Mouse (Mus musculus) A20 (cell line): ENCODE results near the gene Gata3.

Source experiments
- DNase-seq: peaks from one replicate; pipeline ENCODE4 v3.0.0-alpha.2; 2011; ENCODE audit warnings: low read depth, low spot score

The Gata3 gene

DNA sequence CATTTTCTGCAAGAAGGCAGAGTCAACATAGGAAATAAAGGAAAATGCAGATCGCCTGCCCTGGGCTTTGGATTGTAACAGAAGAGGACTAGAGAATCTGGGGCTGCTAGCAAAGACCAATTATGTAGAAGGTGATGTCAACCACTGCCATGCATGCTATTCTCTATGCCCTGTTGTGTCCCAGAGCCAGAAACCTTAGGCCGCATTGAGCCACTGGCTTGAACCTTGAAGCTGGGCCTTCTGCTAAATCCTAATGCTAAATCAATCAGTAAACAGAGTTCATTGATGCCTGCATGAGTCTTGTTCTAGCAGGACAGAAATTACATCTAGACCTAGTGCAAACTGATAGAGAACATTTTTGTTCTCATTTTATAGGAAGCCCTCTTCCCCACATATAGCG, 3.8 kb downstream of the Gata3 start:
- no peak for DNase-seq

DNA sequence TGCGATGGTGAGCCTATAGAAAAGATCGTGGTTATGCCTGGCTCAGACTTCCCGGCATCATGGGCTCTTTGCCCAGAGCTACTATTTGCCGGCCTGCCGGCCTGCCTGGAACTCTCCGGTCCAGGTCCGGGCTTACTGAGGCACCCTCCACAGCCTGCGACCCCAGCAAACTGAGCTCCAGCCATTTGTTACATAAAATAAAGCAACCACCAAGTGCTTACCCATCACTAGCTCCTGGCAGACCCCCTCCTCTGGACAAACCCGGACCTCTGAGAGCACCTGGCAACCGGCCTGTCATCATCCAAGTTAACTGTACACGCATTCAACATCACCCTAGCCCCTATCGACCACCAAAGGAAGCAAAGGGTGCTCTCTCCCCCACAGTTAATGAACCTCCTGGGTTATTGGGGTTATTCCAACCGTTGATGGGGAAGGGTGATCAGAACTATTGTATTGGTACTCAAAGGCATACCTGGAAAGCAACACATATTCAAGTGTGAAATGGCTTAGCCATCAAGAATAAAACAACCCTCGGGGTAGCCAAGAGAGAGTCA, 4.5 kb downstream of the Gata3 start:
- no peak for DNase-seq

DNA sequence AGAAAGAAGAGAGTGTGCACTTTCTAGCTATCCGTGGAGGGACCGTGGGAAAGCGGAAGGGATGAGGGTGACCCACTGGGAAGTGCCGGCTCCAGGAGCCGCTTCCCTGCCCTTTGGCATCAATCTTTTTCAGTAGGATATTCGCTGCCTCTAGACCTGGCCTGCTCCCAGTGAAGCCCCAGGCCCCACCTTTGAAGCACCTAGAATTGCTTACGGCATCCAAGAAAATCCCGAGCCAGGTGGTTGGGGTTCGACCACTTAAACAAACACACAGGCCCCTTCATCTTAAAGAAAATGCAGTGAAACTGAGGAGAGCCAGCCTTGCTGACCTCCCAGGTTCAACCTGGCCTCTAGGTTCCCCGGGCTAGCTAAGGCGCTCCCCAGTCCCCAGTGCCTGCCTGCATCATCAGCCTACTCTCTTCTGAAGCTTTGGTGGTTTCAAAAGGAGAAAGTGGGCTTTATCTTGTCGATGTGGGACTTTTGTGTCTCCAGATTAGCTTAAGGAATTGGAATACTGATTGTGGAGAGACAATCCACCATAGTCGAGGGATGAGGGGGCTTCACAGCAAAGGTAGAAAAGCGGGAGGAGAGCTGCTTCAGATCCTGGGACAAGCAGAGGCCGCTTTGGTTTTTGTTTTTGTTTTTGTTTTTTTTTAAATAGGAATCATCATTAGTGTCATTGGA, 5.2 kb downstream of the Gata3 start:
- DNase-seq: no peak

DNA sequence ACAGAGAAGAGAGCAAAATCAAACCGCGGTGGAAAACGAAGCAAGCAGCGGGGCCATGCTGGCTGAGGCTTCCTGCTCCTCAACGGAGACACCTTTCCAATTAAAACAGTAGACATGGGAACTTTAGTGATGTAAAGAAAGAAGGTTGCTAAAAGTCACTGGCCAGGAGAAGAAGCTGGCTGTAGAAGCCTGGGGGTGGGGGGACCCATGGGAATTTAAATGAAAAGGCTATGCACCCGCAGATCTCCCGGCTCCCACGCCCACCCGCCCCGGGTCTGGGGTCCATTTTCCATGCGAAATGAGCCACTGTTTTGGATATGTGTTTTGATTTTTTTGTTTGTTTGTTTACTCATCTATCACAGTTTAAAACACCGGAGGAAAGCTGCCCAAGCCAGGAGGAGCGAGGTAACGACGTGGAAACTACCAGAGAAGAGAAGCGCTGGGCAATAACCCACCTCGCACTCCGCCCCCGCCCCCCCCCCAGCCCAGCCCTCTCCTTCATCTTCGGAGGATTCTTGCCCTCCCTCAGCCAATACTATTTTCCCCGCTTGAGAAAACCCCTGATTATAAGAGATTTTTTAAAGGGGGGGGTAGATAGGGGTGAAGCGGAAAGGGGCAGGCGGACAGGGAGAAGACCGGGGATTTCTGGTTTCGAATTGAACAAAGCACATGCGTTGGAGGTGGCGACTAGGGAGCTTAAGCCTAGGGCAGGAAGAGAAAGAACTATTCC, 5.9 kb downstream of the Gata3 start:
- DNase-seq: no peak

DNA sequence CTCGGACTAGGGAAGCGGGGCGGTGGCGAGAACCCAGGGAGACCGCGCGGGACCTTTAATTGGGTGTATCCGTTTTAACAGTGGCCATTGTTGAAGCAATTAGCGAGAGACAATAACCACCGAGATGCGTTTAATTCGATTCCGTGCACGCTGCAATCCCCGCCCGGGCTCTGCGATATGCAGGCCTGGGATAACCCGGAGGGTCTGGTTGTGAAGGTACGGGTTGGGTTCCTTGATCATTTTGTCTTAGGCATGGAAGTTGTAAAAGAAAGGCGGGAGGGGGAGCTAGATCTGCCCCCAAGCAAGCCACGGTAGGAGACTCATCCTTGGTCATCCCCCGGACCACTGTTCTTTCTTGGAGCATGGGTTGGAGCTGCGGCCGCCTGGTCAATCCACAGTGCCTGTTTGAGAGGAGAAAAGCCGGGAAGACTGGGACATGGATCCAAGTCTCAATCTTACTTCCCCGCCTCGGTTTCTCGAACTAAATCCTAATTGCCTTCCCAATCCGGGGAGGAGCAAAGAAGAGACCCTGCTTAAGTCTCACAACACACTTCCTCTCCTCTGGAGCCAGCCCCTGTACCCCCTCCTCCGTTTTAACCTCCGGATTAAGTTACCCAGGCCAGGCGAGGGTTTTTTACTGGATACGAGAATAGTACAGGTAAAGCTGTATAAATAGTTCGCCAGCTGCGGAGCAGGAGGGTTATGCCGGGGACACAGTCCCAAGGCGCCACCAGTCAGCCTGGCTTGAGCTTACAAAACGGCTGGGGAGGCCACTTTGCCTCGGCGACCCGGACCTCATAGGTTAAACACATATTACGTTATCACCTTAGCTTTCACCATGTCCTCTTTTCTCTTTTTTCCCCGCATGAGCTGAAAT, 6.7 kb downstream of the Gata3 start:
- DNase-seq: no peak

DNA sequence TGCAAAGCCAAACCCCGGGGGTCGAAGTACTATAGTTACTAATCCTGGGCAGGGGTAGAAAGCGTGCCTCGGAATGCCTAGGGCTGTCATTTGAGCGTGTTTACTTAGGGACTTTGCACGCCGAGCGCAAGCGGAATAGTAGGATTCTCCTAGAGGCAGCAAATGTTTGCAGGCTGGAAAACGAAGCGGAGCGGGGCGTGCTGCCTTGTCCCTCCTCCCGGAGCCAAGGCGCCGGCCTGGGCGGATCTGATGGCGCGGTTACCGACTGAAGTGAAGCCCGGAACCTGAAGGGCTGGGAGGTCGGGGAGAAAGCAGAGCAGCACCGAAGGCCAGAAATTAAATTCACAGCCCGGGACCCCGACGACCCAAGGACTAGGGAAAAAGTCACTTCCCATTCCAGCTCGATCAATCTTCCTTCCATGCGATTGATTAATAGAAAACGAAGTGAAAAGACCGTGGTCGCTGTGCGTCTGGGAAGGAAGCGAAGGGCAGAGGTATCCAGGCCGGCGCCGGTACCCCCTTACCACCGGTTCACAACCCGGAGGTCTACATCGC, 7.4 kb downstream of the Gata3 start:
- no peak for DNase-seq

DNA sequence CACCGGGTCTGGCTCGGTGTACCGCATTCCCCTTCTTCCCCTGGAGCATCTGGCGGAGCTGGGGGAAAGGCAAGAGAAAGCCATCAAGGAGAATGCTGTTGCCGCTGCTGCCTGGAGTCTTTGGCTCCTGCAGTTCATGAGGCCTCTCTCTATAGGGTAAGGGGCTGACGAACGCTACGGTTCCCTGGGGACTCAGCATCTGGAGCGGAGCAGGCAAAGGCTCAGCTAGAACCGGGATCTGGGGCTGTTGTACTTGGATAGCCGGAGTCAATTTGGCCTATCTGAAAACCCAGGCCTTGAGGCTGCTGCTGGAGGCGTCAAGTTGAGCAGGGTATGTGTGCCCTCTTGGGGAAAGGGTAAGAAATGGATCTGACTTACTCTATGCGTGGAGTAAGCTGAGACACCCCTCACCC, 8.2 kb downstream of the Gata3 start:
- DNase-seq: no peak

DNA sequence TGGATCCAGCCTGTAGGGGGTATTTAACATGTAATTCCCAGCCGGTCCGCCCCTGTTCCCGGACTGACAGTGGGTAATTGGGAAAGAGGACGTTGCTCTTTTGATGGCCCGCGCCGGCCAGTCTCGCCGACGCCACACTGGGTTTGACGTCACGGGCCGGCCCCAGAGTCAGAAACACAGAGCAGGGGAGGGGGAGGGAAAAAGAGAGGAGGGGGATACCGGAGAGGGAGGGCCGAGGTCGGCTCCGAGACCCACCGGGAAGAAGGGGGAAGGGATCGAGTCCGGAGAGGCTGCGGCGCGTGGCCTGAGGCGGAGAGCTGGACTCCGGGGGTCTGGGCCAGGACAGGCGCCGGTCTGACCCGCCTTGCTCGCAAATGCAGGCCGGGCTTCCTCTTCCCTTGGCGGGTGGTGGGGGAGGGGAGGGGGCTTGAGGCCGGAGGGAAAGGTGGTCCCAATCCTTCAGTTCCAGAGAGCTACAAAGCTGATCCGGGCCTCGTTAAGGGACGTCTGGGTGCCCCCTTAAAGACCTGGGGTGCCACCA, 8.7 kb downstream of the Gata3 start, which contains the start of gene 4930412O13Rik:
Gene 4930412O13Rik (plus strand): TSS at position 202 of the 541 bp plus-strand sequence.
- DNase-seq: no peak

DNA sequence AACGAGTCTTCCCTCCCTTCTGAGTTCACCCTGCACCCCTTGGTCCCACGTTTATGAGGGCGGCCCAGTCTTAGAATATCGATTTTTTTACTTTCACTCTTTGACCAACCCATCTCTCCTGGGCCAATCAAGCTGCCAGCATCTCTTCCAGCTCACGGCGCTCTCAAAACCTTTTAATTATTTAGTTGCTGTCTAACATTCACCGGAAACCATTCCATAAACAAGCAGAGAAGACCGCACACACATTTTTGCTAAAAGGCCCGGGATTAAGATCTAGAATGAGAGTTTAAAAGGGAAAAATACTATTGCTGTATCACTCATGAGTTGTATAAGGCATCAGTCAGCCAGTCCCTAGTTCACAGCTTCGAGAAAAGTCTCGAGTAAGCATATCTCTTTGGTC, 9.6 kb downstream of the Gata3 start:
- DNase-seq: no peak

DNA sequence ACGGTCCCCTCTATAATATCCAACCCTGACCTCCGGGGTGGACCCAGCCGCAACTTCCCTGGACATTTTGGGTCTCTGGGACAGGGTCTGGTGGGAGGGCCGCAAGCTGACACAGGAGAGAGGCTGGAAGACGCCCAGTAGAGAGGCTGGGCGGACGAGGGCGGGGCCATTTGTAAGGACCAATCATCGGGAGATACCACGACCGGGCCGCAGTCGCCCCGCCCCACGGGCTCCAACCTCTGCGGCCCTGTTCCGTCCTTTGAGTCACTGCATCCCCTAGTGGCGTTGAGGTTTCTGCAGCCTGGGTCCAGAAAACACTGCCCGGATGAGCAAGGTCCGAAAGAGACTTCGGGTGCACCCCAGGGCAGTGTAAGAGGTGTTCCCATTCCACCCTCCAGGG, 10.3 kb downstream of the Gata3 start:
- DNase-seq: peak; percentile 95

DNA sequence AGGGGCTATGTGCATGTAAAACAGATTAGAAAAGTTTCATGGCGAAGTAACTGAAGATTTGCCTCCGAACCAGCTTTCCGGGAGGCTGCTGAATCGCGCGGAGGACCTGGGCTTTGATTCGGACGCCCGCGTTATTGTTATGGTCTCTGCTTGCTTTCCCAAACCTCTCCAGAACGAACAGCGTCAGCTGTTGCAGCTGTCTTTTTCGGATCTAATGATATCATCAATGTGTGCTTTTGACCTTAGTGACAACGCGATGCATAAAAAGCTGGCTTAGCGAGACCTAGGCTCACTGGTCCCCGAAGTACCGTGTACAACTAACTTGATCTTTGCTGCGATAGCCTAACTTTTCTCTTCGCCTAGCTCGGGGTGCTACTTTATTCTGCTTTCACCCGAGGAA, 10.7 kb downstream of the Gata3 start:
- DNase-seq: no peak

DNA sequence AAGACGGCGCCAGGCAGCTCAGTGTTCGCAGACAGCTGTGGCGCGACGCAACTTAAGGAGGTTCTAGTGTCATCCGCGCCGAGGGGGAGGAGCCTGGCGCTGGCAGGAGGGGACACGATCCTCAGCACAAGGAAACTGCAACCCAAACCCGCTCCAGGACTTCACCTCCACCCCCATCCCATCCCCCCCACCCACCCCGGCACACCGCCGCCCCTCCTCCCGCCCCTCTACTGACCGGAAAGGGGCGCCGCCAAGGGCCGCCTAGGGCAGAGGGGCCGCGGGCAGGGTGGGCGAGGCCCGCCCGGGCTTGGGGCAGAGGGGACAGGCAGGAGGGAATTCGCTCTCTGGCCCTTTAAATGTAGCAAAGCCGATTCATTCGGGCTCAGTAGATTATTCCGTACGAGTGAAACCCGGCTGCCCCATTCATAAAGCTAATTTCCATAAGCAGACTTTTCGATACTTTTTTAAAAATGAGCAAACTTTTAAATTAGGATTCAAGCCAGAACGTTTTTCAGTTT, 11.2 kb downstream of the Gata3 start:
- DNase-seq: peak; percentile 60

DNA sequence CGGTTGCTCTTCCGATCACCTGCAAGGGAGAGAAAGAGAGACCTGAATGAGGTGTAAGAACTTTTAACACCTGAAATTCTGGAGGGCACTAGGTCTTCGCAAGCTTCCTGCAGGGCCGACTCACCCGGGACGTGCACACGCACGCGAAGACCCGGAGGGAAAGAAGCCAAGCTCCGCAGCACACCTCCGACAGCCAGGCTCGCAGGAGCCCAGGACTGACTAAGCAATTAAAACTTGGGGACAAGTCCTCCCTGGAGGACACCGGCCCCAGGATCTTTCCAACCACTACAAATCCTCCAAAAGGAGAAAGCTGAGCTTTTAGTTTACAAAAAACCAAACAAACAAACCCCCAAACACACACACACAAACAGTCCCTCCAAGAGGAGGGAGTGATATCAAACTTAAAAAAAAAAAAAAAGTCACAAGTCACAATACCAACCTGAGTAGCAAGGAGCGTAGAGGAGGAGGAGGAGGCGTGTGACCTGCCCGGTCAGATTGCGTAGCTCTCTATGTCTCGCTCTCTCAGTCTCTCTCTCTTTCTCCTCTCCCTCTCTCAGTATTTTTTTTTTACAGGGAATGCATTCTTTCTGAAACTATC, 11.8 kb downstream of the Gata3 start:
- DNase-seq: no peak

DNA sequence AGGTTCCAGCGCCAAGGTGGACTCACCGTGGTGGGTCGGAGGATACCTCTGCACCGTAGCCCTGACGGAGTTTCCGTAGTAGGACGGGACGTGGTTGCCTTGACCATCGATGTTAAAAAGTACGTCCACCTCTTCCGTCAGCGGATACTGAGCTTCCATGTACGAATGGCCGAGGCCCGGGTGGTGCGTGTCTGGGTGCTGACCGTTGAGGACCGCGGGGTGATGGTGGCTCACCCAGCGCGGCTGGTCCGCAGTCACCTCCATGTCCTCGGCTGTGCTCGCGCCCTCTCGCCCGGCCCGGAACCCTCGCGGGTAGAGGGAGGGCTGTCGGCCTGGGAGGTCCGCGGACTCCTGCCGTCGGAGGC, 12.5 kb downstream of the Gata3 start:
- DNase-seq: no peak

DNA sequence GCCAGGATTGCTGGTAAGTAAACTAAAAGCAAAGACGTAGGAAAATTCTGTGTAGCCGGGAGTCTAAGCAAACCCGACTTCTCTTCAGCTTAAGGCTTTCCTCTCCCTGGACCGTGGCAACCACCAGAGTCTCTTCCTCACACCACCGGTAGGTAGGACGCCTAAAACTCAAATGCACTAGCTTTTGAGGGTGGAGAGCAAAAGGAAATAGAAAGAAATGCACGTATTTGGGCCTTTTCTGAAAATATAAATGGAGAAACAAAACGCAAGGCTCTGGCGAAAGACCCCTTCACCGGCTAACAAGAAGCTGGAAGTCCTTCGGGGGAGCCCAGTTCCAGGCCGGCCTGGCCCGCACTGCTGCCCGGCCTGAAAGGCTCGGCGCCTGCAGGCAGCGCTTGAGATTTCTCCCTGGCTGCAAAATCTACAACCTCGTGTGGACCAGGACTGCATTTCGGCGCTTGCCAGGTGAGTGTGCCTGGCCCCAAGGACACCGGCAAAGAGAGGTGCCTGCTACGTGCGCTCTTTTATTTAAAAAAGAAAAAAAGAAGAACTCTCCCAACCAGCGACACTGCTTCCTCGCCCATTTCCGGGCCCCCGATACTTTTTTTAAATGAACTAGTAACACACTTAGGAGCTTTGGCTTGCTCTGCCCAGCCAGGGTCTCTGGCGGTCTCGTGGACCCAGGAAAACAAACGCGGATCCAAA, 13.1 kb downstream of the Gata3 start:
- DNase-seq: no peak

DNA sequence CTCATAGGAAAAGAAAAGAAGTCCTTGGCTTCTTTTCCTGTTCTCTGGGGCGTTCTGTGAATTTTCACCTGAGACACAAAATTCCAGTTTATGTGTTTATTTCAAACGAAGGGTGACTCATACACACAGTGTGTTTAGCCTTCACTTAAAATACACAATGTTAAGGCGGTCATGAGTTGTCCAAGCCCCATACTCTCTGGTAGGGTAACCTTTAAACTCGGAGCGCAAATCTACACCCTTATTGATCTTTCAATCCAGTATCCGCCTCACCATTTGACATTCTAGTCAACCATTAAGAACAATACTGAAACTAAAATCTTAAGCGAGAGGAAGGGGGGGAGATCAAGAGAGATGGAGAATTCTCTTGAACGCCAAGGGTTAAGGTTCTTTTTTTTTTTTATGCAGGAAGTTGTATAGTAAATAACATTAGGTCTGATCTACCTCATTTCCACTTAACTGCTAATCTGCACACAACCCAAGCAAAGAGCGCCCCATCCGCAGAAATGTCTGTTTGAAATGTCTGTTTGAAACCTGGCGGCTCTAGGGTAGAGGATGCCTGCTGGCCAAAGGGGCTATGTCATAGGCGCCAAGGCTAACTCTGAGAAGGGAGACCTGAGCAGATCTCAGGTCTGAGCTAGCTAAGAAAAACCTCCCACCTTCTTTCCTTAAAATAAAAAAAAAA, 14.0 kb downstream of the Gata3 start:
- DNase-seq: no peak

DNA sequence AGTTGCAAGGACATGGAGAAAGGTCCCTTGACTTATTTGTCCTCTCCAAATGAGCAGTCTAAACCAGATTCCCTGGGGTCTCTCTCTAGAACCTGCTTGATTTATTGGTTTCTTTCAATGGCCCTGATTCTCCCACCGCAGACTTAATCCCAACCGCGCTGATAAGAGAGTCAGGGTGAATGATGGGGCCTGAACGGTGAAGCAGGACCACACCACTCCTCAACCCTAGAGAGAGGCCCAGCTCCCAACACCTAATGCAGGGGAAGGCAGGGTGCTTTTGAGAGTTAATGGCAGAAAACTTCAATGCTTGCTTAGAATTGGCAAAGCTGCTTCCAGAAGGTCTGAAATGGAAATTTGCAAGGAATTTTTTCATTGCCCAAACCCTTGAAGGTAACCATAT, 14.6 kb downstream of the Gata3 start:
- DNase-seq: no peak

DNA sequence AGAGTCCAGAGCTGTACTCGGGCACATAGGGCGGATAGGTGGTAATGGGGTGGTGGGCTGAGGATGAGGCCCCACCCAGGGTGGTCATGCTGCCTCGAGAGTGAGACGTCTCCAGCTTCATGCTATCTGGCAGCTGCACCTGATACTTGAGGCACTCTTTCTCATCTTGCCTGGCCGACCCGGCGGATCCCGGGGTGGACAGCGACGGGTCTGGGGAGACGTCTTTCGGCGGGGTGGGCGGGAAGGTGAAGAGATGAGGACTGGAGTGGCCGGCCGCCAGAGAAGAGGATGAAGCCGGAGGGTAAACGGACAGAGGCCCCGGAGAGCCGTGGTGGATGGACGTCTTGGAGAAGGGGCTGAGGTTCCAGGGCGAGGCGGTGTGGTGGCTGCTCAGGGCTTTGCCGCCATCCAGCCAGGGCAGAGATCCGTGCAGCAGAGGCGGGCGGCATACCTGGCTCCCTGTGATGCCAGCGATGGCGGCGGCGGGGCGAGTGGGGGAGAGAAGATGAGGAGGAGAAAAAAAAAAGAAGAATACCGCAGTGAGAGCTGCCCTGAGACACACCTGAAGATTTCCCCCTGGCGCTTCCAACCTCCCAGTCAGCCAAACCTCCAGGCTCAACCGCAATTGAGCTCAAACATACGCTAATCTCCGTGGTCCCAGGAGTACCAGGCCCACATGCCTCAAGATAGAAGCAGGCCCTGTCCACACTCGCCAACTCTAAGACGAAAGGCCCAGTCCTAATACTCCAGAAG, 15.2 kb downstream of the Gata3 start:
- DNase-seq: no peak

DNA sequence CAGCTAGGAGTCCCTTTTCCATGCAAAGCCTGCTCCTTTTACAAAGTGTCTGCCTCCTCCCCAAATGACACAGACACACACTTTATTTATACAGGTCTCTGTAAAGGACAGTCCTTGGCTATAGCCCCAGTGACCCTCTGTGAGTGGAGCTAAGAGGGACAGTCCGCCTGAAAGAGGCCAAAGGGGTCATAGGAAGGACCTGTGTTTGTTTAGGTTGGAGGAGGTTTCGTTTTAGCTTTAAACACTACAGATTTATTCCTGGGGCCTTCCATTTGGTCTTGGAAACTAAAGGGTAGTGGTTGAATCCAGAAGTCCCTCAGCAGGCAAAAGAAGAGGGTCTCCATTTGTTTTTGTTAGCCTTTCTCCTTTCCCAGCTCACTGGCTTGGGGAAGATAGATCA, 16.1 kb downstream of the Gata3 start:
- no peak for DNase-seq
